Mouse (Mus musculus): ENCODE results near the gene Pus3. TPM values are rescaled to one million over a fixed set of nuclear protein-coding genes. Genes with fewer than 3 reads are reported as not detected.

Pus3 gene
- polyA plus RNA-seq, 1 experiment from 2014 or later, result 20.0 TPM

DNA sequence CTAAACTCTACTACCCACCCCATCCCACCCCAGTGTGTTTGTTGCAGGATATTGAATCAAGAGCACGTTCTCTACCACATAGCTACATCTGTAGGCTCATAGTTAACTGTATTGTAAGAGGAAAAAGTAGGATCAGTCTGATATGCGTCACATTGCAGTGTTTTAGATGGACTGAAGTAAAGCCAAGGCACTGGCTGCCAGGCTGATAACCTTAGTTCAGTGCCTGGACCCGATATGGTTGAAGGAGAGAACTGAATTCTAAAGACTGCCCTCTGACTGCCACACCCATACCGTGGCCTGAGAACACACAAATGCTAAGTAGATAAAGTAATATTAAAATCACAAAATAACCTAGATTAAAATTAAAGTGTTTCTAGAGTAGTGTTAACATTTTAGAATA, 22.5 kb upstream of the Pus3 start:
- 76% methylated on average over 4 of the region's 4 CpGs for WGBS
- ATAC-seq (ENCODE audit: insufficient read depth), result no peak
- TF ChIP-seq CTCF (IDR thresholded peaks at IDR 0.05; ENCODE audit: low read depth), result no peak

DNA sequence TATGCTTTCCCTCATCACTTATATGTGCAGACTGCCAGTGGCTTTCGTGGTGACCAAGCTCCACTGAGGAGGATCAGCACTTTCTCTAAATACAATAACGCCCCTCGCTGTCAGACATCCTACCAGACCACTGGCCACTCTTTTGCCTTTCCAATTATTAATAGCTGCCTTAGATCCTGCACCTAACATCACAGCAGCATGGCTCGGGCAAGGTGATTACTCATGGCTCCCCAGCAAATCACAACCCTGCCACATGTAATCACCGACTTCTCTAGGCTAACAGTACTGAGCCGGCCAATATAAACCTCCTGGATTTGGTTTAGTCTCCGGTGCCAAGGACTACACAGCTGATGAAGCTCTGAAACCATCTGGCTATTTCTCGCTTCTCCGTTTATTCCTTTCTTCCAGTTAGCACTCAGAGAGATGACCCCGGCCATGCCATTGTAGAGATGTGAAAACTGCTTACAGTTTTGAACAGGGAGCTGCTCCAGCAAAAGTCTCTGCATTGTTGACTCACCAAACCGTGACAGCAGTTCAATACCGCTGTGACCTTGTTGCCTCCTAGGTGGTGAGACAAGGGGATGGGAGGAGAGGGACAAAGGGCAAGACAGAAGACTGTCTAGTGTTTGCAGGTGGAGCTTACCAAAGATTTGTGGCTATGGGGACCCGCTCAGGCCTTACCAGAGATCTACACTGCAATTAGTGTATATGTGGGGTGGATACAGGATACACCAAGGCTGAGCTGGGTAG, 19.2 kb upstream of the Pus3 start:
- Histone ChIP-seq H3K27me3 (ENCODE audit: insufficient read depth, low read length) (no peaks in the 10 kb centered on the region), H3K4me2 (no peak overlapping the region), H3K27ac (ENCODE audit: low read depth) (no peak overlapping the region), H3K9ac (no peak overlapping the region), H3K9me3 (ENCODE audit: low read depth, low read length) (no peaks in the 10 kb centered on the region), H3K4me3 (ENCODE audit: low read depth, low read length) (no peak overlapping the region), H3K36me3 (ENCODE audit: insufficient read depth) (no peaks in the 10 kb centered on the region), H3K4me1 (ENCODE audit: insufficient read depth) (no peaks in the 10 kb centered on the region)
- no peak for TF ChIP-seq CTCF (IDR thresholded peaks at IDR 0.05; ENCODE audit: low read depth)
- DNase-seq (peak; percentile 35), ATAC-seq (ENCODE audit: insufficient read depth) (peak; percentile 19; the same call in 1 of the 2 replicates)
- WGBS, result 56% methylated on average over 13 of the region's 13 CpGs

More for the DNA sequence above, 22.5 kb upstream of the Pus3 start:
- DNase-seq, result no peak
- H3K27me3 ChIP-seq (ENCODE audit: insufficient read depth, low read length), result no peaks in the 10 kb centered on the region
- no peaks in the 10 kb centered on the region for H3K9me3 ChIP-seq (ENCODE audit: low read depth, low read length)
- H3K4me2 ChIP-seq, result no peak overlapping the region
- H3K36me3 ChIP-seq (ENCODE audit: insufficient read depth), result no peaks in the 10 kb centered on the region
- no peaks in the 10 kb centered on the region for H3K4me1 ChIP-seq (ENCODE audit: insufficient read depth)
- H3K4me3 ChIP-seq (ENCODE audit: low read depth, low read length), result no peak overlapping the region
- no peak overlapping the region for H3K9ac ChIP-seq
- H3K27ac ChIP-seq (ENCODE audit: low read depth), result no peak overlapping the region

DNA sequence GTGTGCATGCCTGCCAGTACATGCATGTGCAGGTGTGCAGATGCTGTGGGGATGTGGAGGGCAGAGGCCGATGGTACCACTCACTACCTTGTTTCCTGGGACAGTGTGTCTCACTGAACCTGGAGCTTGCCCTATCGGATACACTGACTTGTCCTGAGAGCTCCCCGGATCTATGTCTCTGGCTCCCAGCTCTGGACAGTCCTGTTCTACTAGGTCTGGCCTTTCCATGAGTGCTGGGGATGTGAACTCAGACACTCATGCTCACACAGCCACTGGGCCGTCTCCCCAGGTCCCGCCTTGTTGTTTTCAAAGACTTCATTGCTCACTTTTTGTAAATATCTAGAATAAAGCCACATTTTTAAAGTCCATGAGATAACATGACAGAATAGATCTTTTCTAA, 17.4 kb upstream of the Pus3 start:
- Histone ChIP-seq H3K27ac (ENCODE audit: low read depth) (no peak overlapping the region), H3K27me3 (ENCODE audit: insufficient read depth, low read length) (no peaks in the 10 kb centered on the region), H3K4me1 (ENCODE audit: insufficient read depth) (no peaks in the 10 kb centered on the region), H3K36me3 (ENCODE audit: insufficient read depth) (no peaks in the 10 kb centered on the region), H3K9me3 (ENCODE audit: low read depth, low read length) (no peaks in the 10 kb centered on the region), H3K4me3 (ENCODE audit: low read depth, low read length) (no peak overlapping the region), H3K4me2 (no peak overlapping the region), H3K9ac (no peak overlapping the region)
- TF ChIP-seq CTCF (IDR thresholded peaks at IDR 0.05; ENCODE audit: low read depth), result no peak
- ATAC-seq (ENCODE audit: insufficient read depth) (no peak), DNase-seq (no peak)
- WGBS, result 73% methylated on average over 5 of the region's 5 CpGs

DNA sequence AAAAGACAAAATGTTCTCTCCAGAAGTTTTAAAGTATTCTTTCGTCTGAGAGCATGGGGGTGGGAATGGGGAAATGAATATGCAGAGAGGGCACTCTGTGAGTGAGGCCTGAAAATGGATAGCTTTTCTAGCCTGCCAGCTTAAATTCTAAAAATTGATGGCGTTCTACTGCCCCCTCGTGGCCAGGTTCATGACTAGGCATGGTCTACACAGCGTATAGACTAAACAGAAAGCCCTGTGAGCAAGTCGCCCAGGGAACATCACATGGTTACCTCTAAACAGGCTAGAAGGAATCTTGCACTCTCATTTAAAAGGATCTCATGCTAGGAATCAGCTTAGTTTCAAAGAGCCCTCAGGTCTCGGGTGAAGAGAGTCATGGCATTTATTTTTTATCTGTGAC, 16.9 kb upstream of the Pus3 start:
- no peak overlapping the region for H3K9ac ChIP-seq
- 6% methylated on average over 6 of the region's 6 CpGs for WGBS
- no peaks in the 10 kb centered on the region for H3K9me3 ChIP-seq (ENCODE audit: low read depth, low read length)
- H3K4me2 ChIP-seq, result no peak overlapping the region
- H3K4me1 ChIP-seq (ENCODE audit: insufficient read depth), result no peaks in the 10 kb centered on the region
- ATAC-seq (ENCODE audit: insufficient read depth) (peak; percentile 59; the same call in 1 of the 2 replicates), DNase-seq (peak; percentile 95)
- TF ChIP-seq CTCF (IDR thresholded peaks at IDR 0.05; ENCODE audit: low read depth), result peak; percentile 77
- H3K4me3 ChIP-seq (ENCODE audit: low read depth, low read length), result no peak overlapping the region
- H3K36me3 ChIP-seq (ENCODE audit: insufficient read depth), result no peaks in the 10 kb centered on the region
- no peak overlapping the region for H3K27ac ChIP-seq (ENCODE audit: low read depth)
- no peaks in the 10 kb centered on the region for H3K27me3 ChIP-seq (ENCODE audit: insufficient read depth, low read length)

DNA sequence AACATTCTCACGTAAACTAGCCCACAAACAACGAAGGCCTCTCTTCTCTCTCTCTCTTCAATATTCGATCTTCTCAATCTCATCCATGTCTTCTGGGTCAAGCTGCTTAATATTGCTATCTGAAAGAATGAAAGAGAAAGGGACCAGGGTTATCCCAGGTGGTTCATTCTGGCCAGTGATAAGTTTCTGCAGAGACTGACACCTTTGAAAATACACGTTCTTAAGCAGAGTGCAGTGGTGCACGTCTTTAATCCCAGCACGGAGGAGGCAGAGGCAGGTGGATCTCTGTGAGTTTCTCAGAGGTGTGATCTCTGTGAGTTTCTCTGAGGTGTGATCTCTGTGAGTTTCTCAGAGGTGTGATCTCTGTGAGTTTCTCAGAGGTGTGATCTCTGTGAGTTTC, 16.5 kb upstream of the Pus3 start:
- Histone ChIP-seq H3K4me1 (ENCODE audit: insufficient read depth) (no peaks in the 10 kb centered on the region), H3K27me3 (ENCODE audit: insufficient read depth, low read length) (no peaks in the 10 kb centered on the region), H3K27ac (ENCODE audit: low read depth) (no peak overlapping the region), H3K36me3 (ENCODE audit: insufficient read depth) (no peaks in the 10 kb centered on the region), H3K9me3 (ENCODE audit: low read depth, low read length) (no peaks in the 10 kb centered on the region), H3K4me3 (ENCODE audit: low read depth, low read length) (no peak overlapping the region), H3K4me2 (no peak overlapping the region), H3K9ac (no peak overlapping the region)
- no peak for TF ChIP-seq CTCF (IDR thresholded peaks at IDR 0.05; ENCODE audit: low read depth)
- WGBS, result 63% methylated on average over 6 of the region's 6 CpGs
- ATAC-seq (ENCODE audit: insufficient read depth) (no peak), DNase-seq (no peak)

DNA sequence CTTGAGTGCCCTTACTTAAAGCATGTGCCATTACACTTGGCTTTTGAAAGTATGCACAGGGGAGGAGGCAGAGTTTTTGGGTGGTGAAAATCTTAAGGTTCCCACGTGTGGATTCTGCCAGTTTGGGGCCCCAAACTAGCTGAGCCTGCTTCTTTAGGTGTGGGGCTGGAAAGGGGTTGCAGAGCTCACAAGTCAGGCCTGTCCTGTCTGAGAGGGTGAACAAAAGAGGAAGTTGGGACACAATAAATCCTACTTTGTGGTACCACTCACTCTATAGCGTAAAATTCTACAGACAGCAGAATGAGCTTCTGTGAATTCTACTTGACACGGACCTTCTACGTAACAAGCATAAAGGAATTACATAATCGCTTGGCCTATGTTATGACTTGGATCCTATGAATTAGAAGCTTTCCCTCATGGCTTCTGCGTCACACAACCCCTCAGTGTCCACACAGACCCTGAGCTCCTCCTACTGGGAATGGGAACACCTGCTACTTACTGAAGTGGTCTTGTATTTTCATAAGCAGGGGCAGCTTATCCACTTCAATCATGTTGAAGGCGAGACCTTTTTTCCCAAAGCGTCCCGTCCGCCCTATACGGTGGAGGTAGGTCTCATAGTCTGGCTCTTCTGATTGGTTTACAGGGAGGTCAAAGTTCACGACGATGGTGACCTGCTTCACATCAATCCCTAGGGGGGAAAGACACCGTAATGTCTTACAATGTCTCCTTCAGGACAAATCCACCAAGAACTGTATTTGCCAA, 15.1 kb upstream of the Pus3 start:
- no peak overlapping the region for H3K4me2 ChIP-seq
- no peak for DNase-seq
- no peak overlapping the region for H3K4me3 ChIP-seq (ENCODE audit: low read depth, low read length)
- no peak overlapping the region for H3K9ac ChIP-seq
- no peak for ATAC-seq (ENCODE audit: insufficient read depth)
- H3K27me3 ChIP-seq (ENCODE audit: insufficient read depth, low read length), result no peaks in the 10 kb centered on the region
- H3K9me3 ChIP-seq (ENCODE audit: low read depth, low read length), result no peaks in the 10 kb centered on the region
- no peak overlapping the region for H3K27ac ChIP-seq (ENCODE audit: low read depth)
- no peak for TF ChIP-seq CTCF (IDR thresholded peaks at IDR 0.05; ENCODE audit: low read depth)
- WGBS, result 81% methylated on average over 14 of the region's 14 CpGs
- no peaks in the 10 kb centered on the region for H3K36me3 ChIP-seq (ENCODE audit: insufficient read depth)
- H3K4me1 ChIP-seq (ENCODE audit: insufficient read depth), result no peaks in the 10 kb centered on the region

DNA sequence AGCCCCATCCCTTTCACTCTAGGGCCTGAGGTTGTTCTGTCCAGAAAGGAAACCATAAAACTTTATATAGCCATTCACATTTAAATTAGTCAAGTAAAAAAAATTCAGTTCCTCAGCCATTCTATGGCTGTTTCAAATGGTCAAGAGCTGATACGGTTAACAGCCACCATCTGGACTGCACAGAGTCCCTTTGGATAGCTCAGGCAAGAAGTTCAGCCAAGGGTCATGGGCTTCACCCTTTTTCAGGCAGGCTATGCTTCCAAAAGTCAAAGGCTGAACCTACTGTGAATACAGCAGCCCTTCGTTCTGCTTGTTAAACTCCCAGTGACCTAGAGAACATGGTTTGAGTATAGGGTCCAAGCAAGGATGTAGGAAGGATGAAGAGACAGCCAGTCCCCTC, 13.7 kb upstream of the Pus3 start:
- Histone ChIP-seq H3K4me3 (ENCODE audit: low read depth, low read length) (no peak overlapping the region), H3K27ac (ENCODE audit: low read depth) (no peak overlapping the region), H3K9ac (no peak overlapping the region), H3K36me3 (ENCODE audit: insufficient read depth) (no peaks in the 10 kb centered on the region), H3K4me1 (ENCODE audit: insufficient read depth) (no peaks in the 10 kb centered on the region), H3K9me3 (ENCODE audit: low read depth, low read length) (no peaks in the 10 kb centered on the region), H3K27me3 (ENCODE audit: insufficient read depth, low read length) (no peaks in the 10 kb centered on the region), H3K4me2 (no peak overlapping the region)
- DNase-seq (no peak), ATAC-seq (ENCODE audit: insufficient read depth) (no peak)
- TF ChIP-seq CTCF (IDR thresholded peaks at IDR 0.05; ENCODE audit: low read depth), result no peak
- 59% methylated on average over 2 of the region's 2 CpGs for WGBS

Measured in lung, embryonic 14.5 days (tissue).